Mouse (Mus musculus) G1E (cell line): ENCODE results near the gene Nvl. TPM values are rescaled to one million over a fixed set of nuclear protein-coding genes. Genes with fewer than 3 reads are reported as not detected.

Experiments used
- ATAC-seq: 2 replicates; pipeline ENCODE4 v1.8.0; 2016; ENCODE audit warnings: mild to moderate bottlenecking; ENCODE audit not compliant: insufficient number of reproducible peaks, poor library complexity, low FRiP score, severe bottlenecking; ENCODE audit errors: extremely low read depth
- DNase-seq: peaks from one replicate; pipeline ENCODE4 v3.0.0; 2012; ENCODE audit warnings: low spot score
- H3K27me3 ChIP-seq: 2 replicates; pipeline ENCODE4 v1.6.1; 2012; ENCODE audit warnings: mild to moderate bottlenecking, low read length, inconsistent platforms; ENCODE audit not compliant: insufficient read depth
- H3K36me3 ChIP-seq: replicated peaks from 2 replicates; pipeline ENCODE3; 2012; ENCODE audit warnings: mild to moderate bottlenecking, inconsistent platforms
- H3K4me1 ChIP-seq: 2 replicates; pipeline ENCODE4 v1.6.1; 2012; ENCODE audit warnings: low read depth, low read length, inconsistent platforms, mixed read lengths; ENCODE audit not compliant: insufficient read depth
- H3K4me3 ChIP-seq: 2 replicates; pipeline ENCODE4 v1.5.1; 2012; ENCODE audit warnings: low read depth, mild to moderate bottlenecking, inconsistent platforms, low read length, moderate library complexity, mixed read lengths
- H3K9me3 ChIP-seq: replicated peaks from 2 replicates; pipeline ENCODE4 v1.6.1; 2012; ENCODE audit warnings: inconsistent platforms
- CTCF ChIP-seq: IDR thresholded peaks from 2 replicates; pipeline ENCODE4 v1.5.1; 2012; ENCODE audit warnings: low read depth, low read length, inconsistent platforms, mixed read lengths
- GATA1 ChIP-seq: IDR thresholded peaks from 2 replicates; pipeline ENCODE4 v1.6.1; 2012; ENCODE audit warnings: borderline replicate concordance, low read length, inconsistent platforms, mixed read lengths
- GATA2 ChIP-seq: IDR thresholded peaks from 2 replicates; pipeline ENCODE4 v1.6.1; 2012; ENCODE audit warnings: low read depth, low read length, inconsistent platforms, borderline replicate concordance
- POLR2AphosphoS5 ChIP-seq: IDR thresholded peaks from 2 replicates; pipeline ENCODE4 v1.6.1; 2012; ENCODE audit warnings: low read depth, low read length, inconsistent platforms; ENCODE audit not compliant: insufficient replicate concordance
- TAL1 ChIP-seq: conservative IDR thresholded peaks from 2 replicates; pipeline ENCODE4 v1.6.1; 2012; ENCODE audit warnings: low read depth, low read length, inconsistent platforms, mixed read lengths
- polyA plus RNA-seq: library from polyadenylated mRNA; stranded (reverse); fragments of >175 nt; gene quantifications from 2 replicates; pipeline ENCODE4 v1.2.3, GENCODE M21; 2012
- total RNA-seq, 2 experiments: library from RNA; stranded (forward) in 1 of 2; stranded (reverse) in 1 of 2; fragments of 200-1000 nt in 1 of 2; fragments of >200 nt in 1 of 2; fragmentation: Nextera tagmentation in 1 of 2; gene quantifications; 2 replicates each; pipeline ENCODE4 v1.2.3; 2014 to 2017

The Nvl gene
- total and polyA plus RNA-seq, 3 experiments: 3.3 to 111 (median 48.0) TPM

DNA sequence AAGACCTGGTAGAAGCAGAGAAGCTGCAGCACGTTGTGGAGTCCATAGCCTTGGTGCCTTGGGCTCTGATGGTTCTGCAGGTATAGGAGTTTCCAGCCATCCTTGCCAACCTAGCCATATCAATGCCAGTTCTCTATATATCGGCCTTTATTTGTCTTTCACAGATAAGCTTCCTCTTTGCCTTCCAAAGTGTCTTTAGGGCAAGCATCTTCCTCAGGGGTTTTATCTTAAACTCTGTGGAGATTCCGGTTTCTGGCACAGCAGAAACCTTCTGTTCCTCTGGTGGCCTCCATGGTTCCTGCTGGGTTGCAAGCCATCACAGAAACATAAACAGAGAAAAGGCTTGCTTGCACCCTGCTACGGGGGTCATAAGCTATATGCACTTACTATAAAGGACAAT, 91.1 kb downstream of the Nvl start:
- Histone ChIP-seq H3K4me3 (no peak overlapping the region), H3K27me3 (peaks cover 9% of the 10 kb centered on the region), H3K9me3 (peaks cover 4% of the 10 kb centered on the region; the same call in 1 of the 2 replicates), H3K36me3 (no peaks in the 10 kb centered on the region), H3K4me1 (no peaks in the 10 kb centered on the region)
- no peak for ATAC-seq
- DNase-seq: no peak
- TF ChIP-seq GATA2 (no peak), CTCF (no peak), TAL1 (no peak)

GRCm38 (mm10) chr1:181050937-181051336, 93.1 kb downstream of the Nvl start, which contains the start of gene 9130409I23Rik:
TSS of gene 9130409I23Rik (plus strand) at chr1:181051237.
- H3K4me1 ChIP-seq: no peaks in the 10 kb centered on the region
- no peaks in the 10 kb centered on the region for H3K36me3 ChIP-seq
- no peak within 1 kb of the TSS for H3K4me3 ChIP-seq
- DNase-seq (no peak), ATAC-seq (no peak)
- no peak for TF ChIP-seq GATA2
- TF ChIP-seq CTCF: no peak
- TF ChIP-seq POLR2AphosphoS5: no peak
- no peak for TF ChIP-seq TAL1
- TF ChIP-seq GATA1: no peak
- peaks cover 14% of the 10 kb centered on the region for H3K27me3 ChIP-seq
- H3K9me3 ChIP-seq: no peaks in the 10 kb centered on the region

GRCm38 (mm10) chr1:181049328-181049842, 94.6 kb downstream of the Nvl start:
- Histone ChIP-seq H3K4me3 (no peak overlapping the region), H3K36me3 (no peaks in the 10 kb centered on the region), H3K4me1 (no peaks in the 10 kb centered on the region), H3K9me3 (no peaks in the 10 kb centered on the region), H3K27me3 (peaks cover 14% of the 10 kb centered on the region)
- no peak for ATAC-seq
- TF ChIP-seq TAL1: no peak
- TF ChIP-seq POLR2AphosphoS5: no peak
- no peak for TF ChIP-seq CTCF
- no peak for TF ChIP-seq GATA2
- no peak for TF ChIP-seq GATA1
- no peak for DNase-seq

GRCm38 (mm10) chr1:181047520-181047919, 96.5 kb downstream of the Nvl start:
- ATAC-seq (no peak), DNase-seq (no peak)
- Histone ChIP-seq H3K27me3 (peaks cover 18% of the 10 kb centered on the region), H3K4me1 (no peaks in the 10 kb centered on the region), H3K9me3 (no peaks in the 10 kb centered on the region), H3K36me3 (no peaks in the 10 kb centered on the region), H3K4me3 (no peak overlapping the region)
- no peak for TF ChIP-seq TAL1
- TF ChIP-seq GATA2: no peak
- no peak for TF ChIP-seq CTCF
- no peak for TF ChIP-seq GATA1
- TF ChIP-seq POLR2AphosphoS5: no peak

GRCm38 (mm10) chr1:181039652-181040051, 104.4 kb downstream of the Nvl start:
- TF ChIP-seq CTCF (peak; percentile 40; the same call in 1 of the 2 replicates), GATA2 (no peak), POLR2AphosphoS5 (no peak), GATA1 (no peak), TAL1 (no peak)
- no peaks in the 10 kb centered on the region for H3K36me3 ChIP-seq
- no peak overlapping the region for H3K4me3 ChIP-seq
- DNase-seq: no peak
- no peak for ATAC-seq
- no peaks in the 10 kb centered on the region for H3K9me3 ChIP-seq
- H3K4me1 ChIP-seq: no peaks in the 10 kb centered on the region
- H3K27me3 ChIP-seq: peaks cover 18% of the 10 kb centered on the region

GRCm38 (mm10) chr1:181037623-181038022, 106.4 kb downstream of the Nvl start:
- DNase-seq (no peak), ATAC-seq (no peak)
- TF ChIP-seq TAL1: no peak
- TF ChIP-seq POLR2AphosphoS5: no peak
- no peak for TF ChIP-seq GATA2
- TF ChIP-seq GATA1: no peak
- TF ChIP-seq CTCF: no peak

More at GRCm38 (mm10) chr1:181037623-181038022, 106.4 kb downstream of the Nvl start:
- H3K27me3 ChIP-seq: peaks cover 18% of the 10 kb centered on the region
- no peaks in the 10 kb centered on the region for H3K4me1 ChIP-seq
- H3K4me3 ChIP-seq: no peak overlapping the region
- H3K36me3 ChIP-seq: no peaks in the 10 kb centered on the region
- H3K9me3 ChIP-seq: no peaks in the 10 kb centered on the region

Other genes with a start within 250 kb of the Nvl start
- 22.7 and 24.8 TPM in 2 replicates for gene Pycr2, start 239.9 kb downstream of the Nvl start, total RNA-seq (2014; fragmentation: Nextera tagmentation)
- 23.2 and 26.4 TPM in 2 replicates for gene Pycr2, start 239.9 kb downstream of the Nvl start, total RNA-seq (2017)
- 122 and 154 TPM in 2 replicates for gene Pycr2, start 239.9 kb downstream of the Nvl start, polyA plus RNA-seq
- gene Lefty1, start 209.2 kb downstream of the Nvl start, total RNA-seq (2014; fragmentation: Nextera tagmentation): not detected in 2 replicates
- gene Lefty1, start 209.2 kb downstream of the Nvl start, total RNA-seq (2017): not detected in 2 replicates
- gene Lefty1, start 209.2 kb downstream of the Nvl start, polyA plus RNA-seq: 0.08 TPM in 1 of 2 replicates, not detected in the other
- 3.2 and 4.3 TPM in 2 replicates for gene Tmem63a, start 201.9 kb downstream of the Nvl start, total RNA-seq (2014; fragmentation: Nextera tagmentation)
- gene Tmem63a, start 201.9 kb downstream of the Nvl start, total RNA-seq (2017): 2.8 and 3.1 TPM in 2 replicates
- gene Tmem63a, start 201.9 kb downstream of the Nvl start, polyA plus RNA-seq: 2.8 and 3.4 TPM in 2 replicates
- not detected in 2 replicates for gene Ephx1, start 123.3 kb downstream of the Nvl start, total RNA-seq (2014; fragmentation: Nextera tagmentation)
- gene Ephx1, start 123.3 kb downstream of the Nvl start, total RNA-seq (2017): not detected in 2 replicates
- gene Ephx1, start 123.3 kb downstream of the Nvl start, polyA plus RNA-seq: not detected in 2 replicates
- not detected in 2 replicates for gene 9130409I23Rik, start 93.0 kb downstream of the Nvl start, total RNA-seq (2014; fragmentation: Nextera tagmentation)
- gene 9130409I23Rik, start 93.0 kb downstream of the Nvl start, total RNA-seq (2017): 0.05 TPM in 1 of 2 replicates, not detected in the other
- gene 9130409I23Rik, start 93.0 kb downstream of the Nvl start, polyA plus RNA-seq: not detected in 2 replicates
- 51.6 and 56.2 TPM in 2 replicates for gene Cnih4, start 489 bp upstream of the Nvl start, total RNA-seq (2014; fragmentation: Nextera tagmentation)
- 41.8 and 55.8 TPM in 2 replicates for gene Cnih4, start 489 bp upstream of the Nvl start, total RNA-seq (2017)
- 5.4 and 5.9 TPM in 2 replicates for gene Cnih4, start 489 bp upstream of the Nvl start, polyA plus RNA-seq
- 239 and 297 TPM in 2 replicates for gene Wdr26, start 67.8 kb upstream of the Nvl start, total RNA-seq (2014; fragmentation: Nextera tagmentation)
- 96.4 and 101 TPM in 2 replicates for gene Wdr26, start 67.8 kb upstream of the Nvl start, total RNA-seq (2017)
- gene Wdr26, start 67.8 kb upstream of the Nvl start, polyA plus RNA-seq: 28.1 and 39.9 TPM in 2 replicates
- not detected in 2 replicates for gene Cnih3, start 208.4 kb upstream of the Nvl start, total RNA-seq (2014; fragmentation: Nextera tagmentation)
- 0.11 TPM in 1 of 2 replicates, not detected in the other for gene Cnih3, start 208.4 kb upstream of the Nvl start, total RNA-seq (2017)
- gene Cnih3, start 208.4 kb upstream of the Nvl start, polyA plus RNA-seq: not detected in 2 replicates